Mouse (Mus musculus) CH12.LX (cell line): Measurements from ENCODE around the gene Etl4.

Experiments used
- BHLHE40 ChIP-seq: IDR thresholded peaks from 2 replicates; pipeline ENCODE4 v1.6.1; 2011; ENCODE audit warnings: mild to moderate bottlenecking, low read depth, low read length, improper control_type of control experiment
- CHD2 ChIP-seq: IDR thresholded peaks from 2 replicates; pipeline ENCODE4 v1.6.1; 2011; ENCODE audit warnings: low read length, improper control_type of control experiment
- CTCF ChIP-seq, 2 experiments: IDR thresholded peaks in 1 of 2; conservative IDR thresholded peaks in 1 of 2; 2 replicates each; pipeline ENCODE4 v1.5.1; 2011 to 2012; ENCODE audit warnings: low read depth in 2 of 2, low read length in 2 of 2, improper control_type of control experiment in 1 of 2, inconsistent platforms in 1 of 2, mild to moderate bottlenecking in 1 of 2, moderate library complexity in 1 of 2
- E2F4 ChIP-seq: IDR thresholded peaks from 2 replicates; pipeline ENCODE4 v1.6.1; 2011; ENCODE audit warnings: low read depth, low read length, improper control_type of control experiment; ENCODE audit not compliant: insufficient replicate concordance
- ELF1 ChIP-seq: IDR thresholded peaks from 2 replicates; pipeline ENCODE4 v1.6.1; 2014; ENCODE audit warnings: low read depth, mild to moderate bottlenecking, inconsistent platforms, low read length, improper control_type of control experiment
- GABPA ChIP-seq: IDR thresholded peaks from 2 replicates; pipeline ENCODE4 v1.6.1; 2012; ENCODE audit warnings: low read depth, low read length, improper control_type of control experiment, inconsistent platforms; ENCODE audit not compliant: insufficient replicate concordance
- HCFC1 ChIP-seq: IDR thresholded peaks from 2 replicates; pipeline ENCODE4 v1.6.1; 2012; ENCODE audit warnings: low read depth, mild to moderate bottlenecking, inconsistent platforms, low read length, improper control_type of control experiment
- RAD21 ChIP-seq: IDR thresholded peaks from 2 replicates; pipeline ENCODE4 v1.6.1; 2011; ENCODE audit warnings: low read depth, mild to moderate bottlenecking, low read length, improper control_type of control experiment, moderate library complexity
- UBTF ChIP-seq: IDR thresholded peaks from 2 replicates; pipeline ENCODE4 v1.6.1; 2012; ENCODE audit warnings: low read depth, mild to moderate bottlenecking, inconsistent platforms, low read length, improper control_type of control experiment, moderate library complexity
- USF2 ChIP-seq: conservative IDR thresholded peaks from 2 replicates; pipeline ENCODE4 v1.6.1; 2011; ENCODE audit warnings: low read depth, low read length, improper control_type of control experiment

GRCm38 (mm10) chr2:20435530-20435929 is 526.0 kb downstream of the Etl4 start:
- TF ChIP-seq HCFC1 (no peak), UBTF (no peak), RAD21 (no peak), BHLHE40 (no peak), CTCF (conservative IDR thresholded peaks at IDR 0.05 in 1 of 2, IDR thresholded peaks at IDR 0.05 in 1 of 2; ENCODE audit: low read depth in 2 of 2, low read length in 2 of 2) (no peak), E2F4 (no peak), ELF1 (no peak), CHD2 (no peak), GABPA (no peak), USF2 (no peak)
